Mouse (Mus musculus) adrenal gland, adult (tissue): ENCODE data around the gene Prpsap1.
"Not testable (repeated sequence)": the region's sequence is repeated elsewhere in the genome, so short reads cannot be mapped to it uniquely, and the experiment has no call there.

Source experiments
- DNase-seq, 2 experiments: peaks; one replicate each; pipeline ENCODE4 v3.0.0; 2022 to 2023; ENCODE audit warnings: low spot score in 1 of 2; ENCODE audit not compliant: inconsistent age in 2 of 2

Gene Prpsap1

GRCm38 (mm10) chr11:116488693-116489375, 5.2 kb downstream of the Prpsap1 start:
- no peak for DNase-seq

- no peak for DNase-seq
Measured at GRCm38 (mm10) chr11:116488207-116488606, 5.8 kb downstream of the Prpsap1 start.

GRCm38 (mm10) chr11:116484261-116484660, 9.7 kb downstream of the Prpsap1 start:
- no peak for DNase-seq

GRCm38 (mm10) chr11:116481776-116482175, 12.2 kb downstream of the Prpsap1 start:
- DNase-seq = no peak

GRCm38 (mm10) chr11:116480975-116481374, 13.0 kb downstream of the Prpsap1 start:
- no peak for DNase-seq

GRCm38 (mm10) chr11:116479832-116480231, 14.2 kb downstream of the Prpsap1 start:
- DNase-seq = no peak

GRCm38 (mm10) chr11:116478978-116479377, 15.0 kb downstream of the Prpsap1 start:
- no peak for DNase-seq

- DNase-seq = no peak
Measured at GRCm38 (mm10) chr11:116477160-116477759, 16.7 kb downstream of the Prpsap1 start.

GRCm38 (mm10) chr11:116476696-116477095, 17.3 kb downstream of the Prpsap1 start:
- DNase-seq = no peak

GRCm38 (mm10) chr11:116476041-116476440, 18.0 kb downstream of the Prpsap1 start:
- peak; percentile 38 to 60 for DNase-seq

- DNase-seq = no peak
Measured at GRCm38 (mm10) chr11:116472275-116472674, 21.7 kb downstream of the Prpsap1 start.

GRCm38 (mm10) chr11:116470896-116471295, 23.1 kb downstream of the Prpsap1 start:
- peak in 1 of 2 experiments; percentile 71 for DNase-seq

GRCm38 (mm10) chr11:116470249-116470648, 23.8 kb downstream of the Prpsap1 start:
- no peak for DNase-seq

- not testable (repeated sequence) for DNase-seq
Measured at GRCm38 (mm10) chr11:116468338-116468737, 25.7 kb downstream of the Prpsap1 start.

GRCm38 (mm10) chr11:116466141-116466540, 27.9 kb downstream of the Prpsap1 start, which contains the start of gene Qrich2:
Qrich2 (minus strand) TSS chr11:116466241.
- DNase-seq = no peak

GRCm38 (mm10) chr11:116463833-116464232, 30.2 kb downstream of the Prpsap1 start:
- peak; percentile 83 to 93 for DNase-seq

GRCm38 (mm10) chr11:116463338-116463737, 30.7 kb downstream of the Prpsap1 start:
- DNase-seq = no peak

- no peak for DNase-seq
Measured at GRCm38 (mm10) chr11:116459786-116460185, 34.2 kb downstream of the Prpsap1 start.

GRCm38 (mm10) chr11:116456234-116456633, 37.8 kb downstream of the Prpsap1 start:
- no peak for DNase-seq

GRCm38 (mm10) chr11:116453889-116454288, 40.1 kb downstream of the Prpsap1 start:
- no peak for DNase-seq

GRCm38 (mm10) chr11:116449341-116449740, 44.7 kb downstream of the Prpsap1 start:
- DNase-seq = no peak

GRCm38 (mm10) chr11:116447822-116448221, 46.2 kb downstream of the Prpsap1 start:
- no peak for DNase-seq
